Mouse (Mus musculus): ENCODE results near the gene Ephb1. TPM values are rescaled to one million over a fixed set of nuclear protein-coding genes. Genes with fewer than 3 reads are reported as not detected.

The Ephb1 gene
- polyA plus RNA-seq, 1 experiment from 2014 or later: 6.6 TPM

GRCm38 (mm10) chr9:102293605-102294004, 60.9 kb downstream of the Ephb1 start:
- H3K36me3 ChIP-seq: no peaks in the 10 kb centered on the region
- no peak for ATAC-seq
- H3K27me3 ChIP-seq (replicated peaks): no peaks in the 10 kb centered on the region
- no peaks in the 10 kb centered on the region for H3K4me1 ChIP-seq (replicated peaks)
- no peaks in the 10 kb centered on the region for H3K9me3 ChIP-seq
- no peak overlapping the region for H3K4me2 ChIP-seq (replicated peaks)
- WGBS: 79% methylated on average over 3 of the region's 3 CpGs
- H3K27ac ChIP-seq: no peak overlapping the region
- no peak overlapping the region for H3K9ac ChIP-seq
- H3K4me3 ChIP-seq (replicated peaks): no peak overlapping the region

- H3K4me1 ChIP-seq (replicated peaks): no peaks in the 10 kb centered on the region
- H3K36me3 ChIP-seq: no peaks in the 10 kb centered on the region
- H3K27me3 ChIP-seq (replicated peaks): no peaks in the 10 kb centered on the region
- no peak overlapping the region for H3K4me2 ChIP-seq (replicated peaks)
- no peak for ATAC-seq
- WGBS: 69% methylated on average over 3 of the region's 3 CpGs
- no peak overlapping the region for H3K9ac ChIP-seq
- H3K4me3 ChIP-seq (replicated peaks): no peak overlapping the region
- no peak overlapping the region for H3K27ac ChIP-seq
- H3K9me3 ChIP-seq: no peaks in the 10 kb centered on the region
Measured at GRCm38 (mm10) chr9:102291230-102291629, 63.3 kb downstream of the Ephb1 start.

- ATAC-seq: no peak
- Histone ChIP-seq H3K4me1 (replicated peaks) (no peaks in the 10 kb centered on the region), H3K36me3 (no peaks in the 10 kb centered on the region), H3K4me2 (replicated peaks) (no peak overlapping the region), H3K9ac (no peak overlapping the region), H3K4me3 (replicated peaks) (no peak overlapping the region), H3K27me3 (replicated peaks) (no peaks in the 10 kb centered on the region), H3K9me3 (no peaks in the 10 kb centered on the region), H3K27ac (no peak overlapping the region)
- WGBS: 94% methylated on average over 3 of the region's 3 CpGs
Measured at GRCm38 (mm10) chr9:102288356-102288755, 66.1 kb downstream of the Ephb1 start.

- no peak overlapping the region for H3K4me3 ChIP-seq (replicated peaks)
- no peak overlapping the region for H3K27ac ChIP-seq
- no peak overlapping the region for H3K4me2 ChIP-seq (replicated peaks)
- no peak for ATAC-seq
- no peak overlapping the region for H3K9ac ChIP-seq
- no peaks in the 10 kb centered on the region for H3K9me3 ChIP-seq
- no peaks in the 10 kb centered on the region for H3K4me1 ChIP-seq (replicated peaks)
- 82% methylated on average over 3 of the region's 3 CpGs for WGBS
- H3K27me3 ChIP-seq (replicated peaks): no peaks in the 10 kb centered on the region
- H3K36me3 ChIP-seq: no peaks in the 10 kb centered on the region
Measured at GRCm38 (mm10) chr9:102275931-102276330, 78.6 kb downstream of the Ephb1 start.

GRCm38 (mm10) chr9:102274016-102274415, 80.5 kb downstream of the Ephb1 start:
- H3K9ac ChIP-seq: no peak overlapping the region
- no peaks in the 10 kb centered on the region for H3K36me3 ChIP-seq
- no peak overlapping the region for H3K27ac ChIP-seq
- H3K4me3 ChIP-seq (replicated peaks): no peak overlapping the region
- no peak for ATAC-seq
- no peaks in the 10 kb centered on the region for H3K4me1 ChIP-seq (replicated peaks)
- 0 out of 2 replicates have a peak, but pooled peaks cover 3% of the 10 kb centered on the region for H3K27me3 ChIP-seq (replicated peaks)
- no peaks in the 10 kb centered on the region for H3K9me3 ChIP-seq
- 68% methylated on average over 8 of the region's 8 CpGs for WGBS
- H3K4me2 ChIP-seq (replicated peaks): no peak overlapping the region

GRCm38 (mm10) chr9:102273469-102273808, 81.1 kb downstream of the Ephb1 start:
- Histone ChIP-seq H3K36me3 (no peaks in the 10 kb centered on the region), H3K27me3 (replicated peaks) (0 out of 2 replicates have a peak, but pooled peaks cover 3% of the 10 kb centered on the region), H3K4me3 (replicated peaks) (no peak overlapping the region), H3K27ac (no peak overlapping the region), H3K4me1 (replicated peaks) (no peaks in the 10 kb centered on the region), H3K9me3 (no peaks in the 10 kb centered on the region), H3K9ac (no peak overlapping the region), H3K4me2 (replicated peaks) (no peak overlapping the region)
- WGBS: 65% methylated on average over 6 of the region's 6 CpGs
- no peak for ATAC-seq

GRCm38 (mm10) chr9:102272731-102273468, 81.6 kb downstream of the Ephb1 start:
- H3K4me2 ChIP-seq (replicated peaks): no peak overlapping the region
- peaks cover 2% of the 10 kb centered on the region; the same call in 1 of the 2 replicates for H3K4me1 ChIP-seq (replicated peaks)
- H3K36me3 ChIP-seq: no peaks in the 10 kb centered on the region
- H3K27ac ChIP-seq: no peak overlapping the region
- H3K4me3 ChIP-seq (replicated peaks): no peak overlapping the region
- 0 out of 2 replicates have a peak, but pooled peaks cover 3% of the 10 kb centered on the region for H3K27me3 ChIP-seq (replicated peaks)
- 66% methylated on average over 5 of the region's 5 CpGs for WGBS
- no peaks in the 10 kb centered on the region for H3K9me3 ChIP-seq
- H3K9ac ChIP-seq: no peak overlapping the region
- ATAC-seq: no peak

GRCm38 (mm10) chr9:102270496-102270895, 84.0 kb downstream of the Ephb1 start:
- Histone ChIP-seq H3K9me3 (no peaks in the 10 kb centered on the region), H3K27ac (no peak overlapping the region), H3K9ac (no peak overlapping the region), H3K4me1 (replicated peaks) (peaks cover 8% of the 10 kb centered on the region; the same call in 1 of the 2 replicates), H3K4me3 (replicated peaks) (no peak overlapping the region), H3K4me2 (replicated peaks) (no peak overlapping the region), H3K36me3 (no peaks in the 10 kb centered on the region), H3K27me3 (replicated peaks) (peaks cover 5% of the 10 kb centered on the region; the same call in 1 of the 2 replicates)
- no peak for ATAC-seq
- WGBS: 69% methylated on average over 5 of the region's 5 CpGs

- Histone ChIP-seq H3K4me1 (replicated peaks) (peaks cover 8% of the 10 kb centered on the region; the same call in 1 of the 2 replicates), H3K9ac (no peak overlapping the region), H3K4me3 (replicated peaks) (peak overlapping the region; percentile 21), H3K4me2 (replicated peaks) (peak overlapping the region; percentile 65), H3K27me3 (replicated peaks) (peaks cover 6% of the 10 kb centered on the region; the same call in 1 of the 2 replicates), H3K27ac (no peak overlapping the region), H3K36me3 (no peaks in the 10 kb centered on the region), H3K9me3 (no peaks in the 10 kb centered on the region)
- peak; percentile 63; the same call in 1 of the 2 replicates for ATAC-seq
- 1% methylated on average over 18 of the region's 18 CpGs for WGBS
Measured at GRCm38 (mm10) chr9:102267311-102268027, 87.0 kb downstream of the Ephb1 start.

GRCm38 (mm10) chr9:102263760-102264159, 90.7 kb downstream of the Ephb1 start:
- Histone ChIP-seq H3K4me2 (replicated peaks) (no peak overlapping the region), H3K9ac (no peak overlapping the region), H3K36me3 (no peaks in the 10 kb centered on the region), H3K4me1 (replicated peaks) (peaks cover 8% of the 10 kb centered on the region; the same call in 1 of the 2 replicates), H3K27me3 (replicated peaks) (peaks cover 3% of the 10 kb centered on the region; the same call in 1 of the 2 replicates), H3K27ac (no peak overlapping the region), H3K9me3 (no peaks in the 10 kb centered on the region), H3K4me3 (replicated peaks) (no peak overlapping the region)
- ATAC-seq: no peak
- WGBS: 55% methylated on average over 7 of the region's 7 CpGs

GRCm38 (mm10) chr9:102262100-102262501, 92.4 kb downstream of the Ephb1 start:
- Histone ChIP-seq H3K9me3 (no peaks in the 10 kb centered on the region), H3K4me2 (replicated peaks) (no peak overlapping the region), H3K27ac (no peak overlapping the region), H3K27me3 (replicated peaks) (peaks cover 3% of the 10 kb centered on the region; the same call in 1 of the 2 replicates), H3K4me3 (replicated peaks) (no peak overlapping the region), H3K4me1 (replicated peaks) (no peaks in the 10 kb centered on the region), H3K36me3 (no peaks in the 10 kb centered on the region), H3K9ac (no peak overlapping the region)
- ATAC-seq: no peak
- 23% methylated on average over 4 of the region's 4 CpGs for WGBS

GRCm38 (mm10) chr9:102261511-102261910, 93.0 kb downstream of the Ephb1 start:
- Histone ChIP-seq H3K9ac (no peak overlapping the region), H3K36me3 (no peaks in the 10 kb centered on the region), H3K4me2 (replicated peaks) (no peak overlapping the region), H3K4me1 (replicated peaks) (no peaks in the 10 kb centered on the region), H3K27ac (no peak overlapping the region), H3K9me3 (no peaks in the 10 kb centered on the region), H3K4me3 (replicated peaks) (no peak overlapping the region), H3K27me3 (replicated peaks) (peaks cover 3% of the 10 kb centered on the region; the same call in 1 of the 2 replicates)
- WGBS: 9% methylated on average over 9 of the region's 9 CpGs
- no peak for ATAC-seq
